Mouse (Mus musculus): ENCODE measurements at regions not wholly inside any gene's neighbourhood (a gene's known extent, or its start where the extent isn't known, plus 50 kb on each side); places are given as distances from the start of the nearest gene placed in this dataset.

GRCm38 (mm10) chr9:41222346-41223015 lies 61.0 kb upstream of the Ubash3b start:
- Histone ChIP-seq H3K4me3 (ENCODE audit: low read length) (no peak overlapping the region), H3K9ac (replicated peaks; ENCODE audit: low read length) (no peak overlapping the region), H3K4me2 (replicated peaks; ENCODE audit: low read depth, low read length) (no peak overlapping the region), H3K9me3 (ENCODE audit: low read length) (no peaks in the 10 kb centered on the region), H3K27ac (ENCODE audit: low read length) (no peak overlapping the region), H3K27me3 (ENCODE audit: insufficient read depth, low read length) (no peaks in the 10 kb centered on the region), H3K36me3 (ENCODE audit: insufficient read depth, low read length) (no peaks in the 10 kb centered on the region), H3K4me1 (ENCODE audit: insufficient read depth, low read length) (no peaks in the 10 kb centered on the region)
- WGBS, result 71% methylated on average over 16 of the region's 16 CpGs
- ATAC-seq (ENCODE audit: low FRiP score, low TSS enrichment), result no peak

- H3K4me1 ChIP-seq (ENCODE audit: insufficient read depth, low read length), result no peaks in the 10 kb centered on the region
- no peaks in the 10 kb centered on the region for H3K27me3 ChIP-seq (ENCODE audit: insufficient read depth, low read length)
- H3K9ac ChIP-seq (replicated peaks; ENCODE audit: low read length), result no peak overlapping the region
- no peak for ATAC-seq (ENCODE audit: low FRiP score, low TSS enrichment)
- H3K4me2 ChIP-seq (replicated peaks; ENCODE audit: low read depth, low read length), result no peak overlapping the region
- H3K27ac ChIP-seq (ENCODE audit: low read length), result no peak overlapping the region
- no peaks in the 10 kb centered on the region for H3K36me3 ChIP-seq (ENCODE audit: insufficient read depth, low read length)
- H3K9me3 ChIP-seq (ENCODE audit: low read length), result no peaks in the 10 kb centered on the region
- WGBS, result 68% methylated on average over 4 of the region's 4 CpGs
- H3K4me3 ChIP-seq (ENCODE audit: low read length), result no peak overlapping the region
Observed at GRCm38 (mm10) chr9:41221110-41221790, 59.8 kb upstream of the Ubash3b start.

- no peak overlapping the region for H3K27ac ChIP-seq (ENCODE audit: low read length)
Observed at GRCm38 (mm10) chr9:41220105-41220669, 58.7 kb upstream of the Ubash3b start.

GRCm38 (mm10) chr9:41218702-41219101 lies 57.2 kb upstream of the Ubash3b start:
- no peak for ATAC-seq (ENCODE audit: low FRiP score, low TSS enrichment)
- H3K27me3 ChIP-seq (ENCODE audit: insufficient read depth, low read length), result no peaks in the 10 kb centered on the region
- H3K4me1 ChIP-seq (ENCODE audit: insufficient read depth, low read length), result no peaks in the 10 kb centered on the region
- H3K4me2 ChIP-seq (replicated peaks; ENCODE audit: low read depth, low read length), result no peak overlapping the region
- H3K36me3 ChIP-seq (ENCODE audit: insufficient read depth, low read length), result no peaks in the 10 kb centered on the region
- H3K9me3 ChIP-seq (ENCODE audit: low read length), result no peaks in the 10 kb centered on the region
- H3K9ac ChIP-seq (replicated peaks; ENCODE audit: low read length), result no peak overlapping the region
- 93% methylated on average over 6 of the region's 6 CpGs for WGBS
- H3K4me3 ChIP-seq (ENCODE audit: low read length), result no peak overlapping the region
- H3K27ac ChIP-seq (ENCODE audit: low read length), result no peak overlapping the region

More at GRCm38 (mm10) chr9:41220105-41220669, 58.7 kb upstream of the Ubash3b start:
- Histone ChIP-seq H3K9me3 (ENCODE audit: low read length) (no peaks in the 10 kb centered on the region), H3K9ac (replicated peaks; ENCODE audit: low read length) (no peak overlapping the region), H3K36me3 (ENCODE audit: insufficient read depth, low read length) (no peaks in the 10 kb centered on the region), H3K27me3 (ENCODE audit: insufficient read depth, low read length) (no peaks in the 10 kb centered on the region), H3K4me2 (replicated peaks; ENCODE audit: low read depth, low read length) (no peak overlapping the region), H3K4me1 (ENCODE audit: insufficient read depth, low read length) (no peaks in the 10 kb centered on the region), H3K4me3 (ENCODE audit: low read length) (no peak overlapping the region)
- WGBS, result 90% methylated on average over 3 of the region's 3 CpGs
- no peak for ATAC-seq (ENCODE audit: low FRiP score, low TSS enrichment)

GRCm38 (mm10) chr9:41216248-41216647 lies 54.8 kb upstream of the Ubash3b start:
- ATAC-seq (ENCODE audit: low FRiP score, low TSS enrichment), result no peak
- H3K4me2 ChIP-seq (replicated peaks; ENCODE audit: low read depth, low read length), result no peak overlapping the region
- whole genome bisulfite sequencing, result 25% methylated on average over 3 of the region's 3 CpGs

GRCm38 (mm10) chr9:41215026-41215425 lies 53.5 kb upstream of the Ubash3b start:
- no peaks in the 10 kb centered on the region for H3K27me3 ChIP-seq (ENCODE audit: insufficient read depth, low read length)
- 87% methylated on average over 5 of the region's 5 CpGs for WGBS
- no peak for ATAC-seq (ENCODE audit: low FRiP score, low TSS enrichment)

More at GRCm38 (mm10) chr9:41216248-41216647, 54.8 kb upstream of the Ubash3b start:
- no peaks in the 10 kb centered on the region for H3K36me3 ChIP-seq (ENCODE audit: insufficient read depth, low read length)
- H3K9ac ChIP-seq (replicated peaks; ENCODE audit: low read length), result no peak overlapping the region
- H3K27me3 ChIP-seq (ENCODE audit: insufficient read depth, low read length), result no peaks in the 10 kb centered on the region
- no peak overlapping the region for H3K4me3 ChIP-seq (ENCODE audit: low read length)
- H3K27ac ChIP-seq (ENCODE audit: low read length), result no peak overlapping the region
- H3K4me1 ChIP-seq (ENCODE audit: insufficient read depth, low read length), result peaks cover 18% of the 10 kb centered on the region
- H3K9me3 ChIP-seq (ENCODE audit: low read length), result no peaks in the 10 kb centered on the region

GRCm38 (mm10) chr9:41212943-41213529 lies 51.5 kb upstream of the Ubash3b start:
- Histone ChIP-seq H3K4me3 (ENCODE audit: low read length) (0 out of 2 replicates have a peak overlapping the region, but pooled peaks have one; percentile 10), H3K27ac (ENCODE audit: low read length) (peak overlapping the region; percentile 95), H3K4me2 (replicated peaks; ENCODE audit: low read depth, low read length) (peak overlapping the region; percentile 49), H3K9ac (replicated peaks; ENCODE audit: low read length) (peak overlapping the region; percentile 41; the same call in 1 of the 2 replicates), H3K4me1 (ENCODE audit: insufficient read depth, low read length) (peaks cover 18% of the 10 kb centered on the region), H3K36me3 (ENCODE audit: insufficient read depth, low read length) (no peaks in the 10 kb centered on the region), H3K9me3 (ENCODE audit: low read length) (no peaks in the 10 kb centered on the region), H3K27me3 (ENCODE audit: insufficient read depth, low read length) (no peaks in the 10 kb centered on the region)
- 27% methylated on average over 14 of the region's 14 CpGs for WGBS
- peak; percentile 37; the same call in 1 of the 2 replicates for ATAC-seq (ENCODE audit: low FRiP score, low TSS enrichment)

More at GRCm38 (mm10) chr9:41215026-41215425, 53.5 kb upstream of the Ubash3b start:
- H3K36me3 ChIP-seq (ENCODE audit: insufficient read depth, low read length), result no peaks in the 10 kb centered on the region
- no peak overlapping the region for H3K4me2 ChIP-seq (replicated peaks; ENCODE audit: low read depth, low read length)
- H3K27ac ChIP-seq (ENCODE audit: low read length), result no peak overlapping the region
- H3K9ac ChIP-seq (replicated peaks; ENCODE audit: low read length), result no peak overlapping the region
- no peak overlapping the region for H3K4me3 ChIP-seq (ENCODE audit: low read length)
- no peaks in the 10 kb centered on the region for H3K9me3 ChIP-seq (ENCODE audit: low read length)
- H3K4me1 ChIP-seq (ENCODE audit: insufficient read depth, low read length), result peaks cover 18% of the 10 kb centered on the region

GRCm38 (mm10) chr9:41212303-41212901 lies 50.9 kb upstream of the Ubash3b start:
- Histone ChIP-seq H3K4me3 (ENCODE audit: low read length) (peak overlapping the region; percentile 10), H3K9ac (replicated peaks; ENCODE audit: low read length) (peak overlapping the region; percentile 53)
- WGBS, result 0% methylated on average over 6 of the region's 7 CpGs

GRCm38 (mm10) chr9:41211865-41212302 lies 50.4 kb upstream of the Ubash3b start:
- H3K36me3 ChIP-seq (ENCODE audit: insufficient read depth, low read length), result no peaks in the 10 kb centered on the region
- peak overlapping the region; percentile 53 for H3K9ac ChIP-seq (replicated peaks; ENCODE audit: low read length)
- ATAC-seq (ENCODE audit: low FRiP score, low TSS enrichment), result no peak
- peak overlapping the region; percentile 49 for H3K4me2 ChIP-seq (replicated peaks; ENCODE audit: low read depth, low read length)
- no peaks in the 10 kb centered on the region for H3K9me3 ChIP-seq (ENCODE audit: low read length)
- H3K4me3 ChIP-seq (ENCODE audit: low read length), result peak overlapping the region; percentile 10; the same call in 1 of the 2 replicates
- peaks cover 18% of the 10 kb centered on the region for H3K4me1 ChIP-seq (ENCODE audit: insufficient read depth, low read length)
- WGBS, result 45% methylated on average over 10 of the region's 10 CpGs
- no peaks in the 10 kb centered on the region for H3K27me3 ChIP-seq (ENCODE audit: insufficient read depth, low read length)
- peak overlapping the region; percentile 95 for H3K27ac ChIP-seq (ENCODE audit: low read length)

More at GRCm38 (mm10) chr9:41212303-41212901, 50.9 kb upstream of the Ubash3b start:
- Histone ChIP-seq H3K4me2 (replicated peaks; ENCODE audit: low read depth, low read length) (peak overlapping the region; percentile 49), H3K9me3 (ENCODE audit: low read length) (no peaks in the 10 kb centered on the region), H3K27me3 (ENCODE audit: insufficient read depth, low read length) (no peaks in the 10 kb centered on the region), H3K4me1 (ENCODE audit: insufficient read depth, low read length) (peaks cover 18% of the 10 kb centered on the region), H3K36me3 (ENCODE audit: insufficient read depth, low read length) (no peaks in the 10 kb centered on the region), H3K27ac (ENCODE audit: low read length) (peak overlapping the region; percentile 95)
- ATAC-seq (ENCODE audit: low FRiP score, low TSS enrichment), result peak; percentile 84

All from kidney, embryonic 16.5 days (tissue).